Mouse (Mus musculus): ENCODE measurements around the gene Dennd2a. TPM values are rescaled to one million over a fixed set of nuclear protein-coding genes. Genes with fewer than 3 reads are reported as not detected.
A peak's percentile ranks its signal among the peaks of the same experiment; 100 is the strongest.

Gene Dennd2a
- polyA plus RNA-seq, 1 experiment = not detected

GRCm38 (mm10) chr6:39472837-39473236 lies 84.8 kb downstream of the Dennd2a start:
- TF ChIP-seq CTCF (IDR thresholded peaks at IDR 0.05; ENCODE audit: insufficient read depth, low read depth, low read length) (no peak), POLR2A (IDR thresholded peaks at IDR 0.05; ENCODE audit: insufficient read depth, low read depth, low read length) (no peak)
- Histone ChIP-seq H3K4me3 (ENCODE audit: insufficient read depth, low read depth, low read length) (no peak overlapping the region), H3K4me1 (ENCODE audit: control insufficient read depth, insufficient read depth, low read length) (peaks cover 29% of the 10 kb centered on the region), H3K27ac (ENCODE audit: insufficient read depth, low read depth, low read length) (no peak overlapping the region; the same call in 1 of the 2 replicates)
- 57% methylated on average over 5 of the region's 5 CpGs for WGBS

DNA sequence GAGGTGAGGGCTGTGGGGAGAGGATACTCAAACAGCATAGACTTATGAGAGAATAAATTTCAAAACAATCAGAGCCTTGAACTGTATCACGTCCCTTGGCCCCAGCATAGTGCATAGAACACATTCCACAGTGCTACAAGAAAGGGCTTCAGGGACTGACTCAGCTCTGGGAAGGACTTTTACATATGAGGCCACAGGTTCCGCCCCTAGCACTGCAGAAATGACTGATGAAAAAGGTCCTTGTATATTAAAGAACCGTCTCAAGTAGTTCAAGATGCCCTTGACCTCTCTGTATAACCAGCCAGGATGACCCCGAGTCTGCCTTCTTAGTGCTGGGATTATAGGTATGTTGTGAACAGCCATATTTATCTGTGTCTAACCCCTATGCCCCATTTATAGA lies 85.4 kb downstream of the Dennd2a start:
- Histone ChIP-seq H3K4me1 (ENCODE audit: control insufficient read depth, insufficient read depth, low read length) (peaks cover 27% of the 10 kb centered on the region), H3K4me3 (ENCODE audit: insufficient read depth, low read depth, low read length) (no peak overlapping the region), H3K27ac (ENCODE audit: insufficient read depth, low read depth, low read length) (no peak overlapping the region)
- whole genome bisulfite sequencing = 84% methylated on average over 4 of the region's 4 CpGs
- TF ChIP-seq CTCF (IDR thresholded peaks at IDR 0.05; ENCODE audit: insufficient read depth, low read depth, low read length) (no peak), POLR2A (IDR thresholded peaks at IDR 0.05; ENCODE audit: insufficient read depth, low read depth, low read length) (no peak)

- Histone ChIP-seq H3K4me3 (ENCODE audit: insufficient read depth, low read depth, low read length) (no peak overlapping the region), H3K27ac (ENCODE audit: insufficient read depth, low read depth, low read length) (no peak overlapping the region), H3K4me1 (ENCODE audit: control insufficient read depth, insufficient read depth, low read length) (peaks cover 25% of the 10 kb centered on the region)
- WGBS = 79% methylated on average over 14 of the region's 14 CpGs
- no peak for TF ChIP-seq POLR2A (IDR thresholded peaks at IDR 0.05; ENCODE audit: insufficient read depth, low read depth, low read length)
Measured at GRCm38 (mm10) chr6:39470076-39470475, 87.6 kb downstream of the Dennd2a start.

DNA sequence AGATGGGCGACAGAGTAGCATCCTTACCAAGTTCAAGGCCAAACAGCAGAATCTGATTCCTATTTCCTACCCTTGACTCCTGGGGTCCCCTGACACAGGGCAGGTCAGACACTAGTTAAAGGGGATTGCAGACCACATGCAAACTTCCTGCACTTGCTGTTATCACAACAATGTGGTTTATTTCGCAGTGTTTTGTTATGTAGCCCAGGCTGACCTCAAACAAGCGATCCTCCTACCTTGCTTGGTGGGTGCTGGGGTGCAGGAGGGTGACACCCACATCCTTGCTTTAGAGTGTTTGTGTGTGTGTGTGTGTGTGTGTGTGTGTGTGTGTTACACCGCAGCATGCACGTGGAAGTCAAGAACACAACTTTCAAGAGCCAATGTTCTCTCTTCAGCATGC lies 88.2 kb downstream of the Dennd2a start:
- no peak overlapping the region for H3K27ac ChIP-seq (ENCODE audit: insufficient read depth, low read depth, low read length)
- TF ChIP-seq CTCF (IDR thresholded peaks at IDR 0.05; ENCODE audit: insufficient read depth, low read depth, low read length) (no peak), POLR2A (IDR thresholded peaks at IDR 0.05; ENCODE audit: insufficient read depth, low read depth, low read length) (no peak)
- 84% methylated on average over 5 of the region's 5 CpGs for WGBS
- H3K4me3 ChIP-seq (ENCODE audit: insufficient read depth, low read depth, low read length) = no peak overlapping the region
- peaks cover 19% of the 10 kb centered on the region for H3K4me1 ChIP-seq (ENCODE audit: control insufficient read depth, insufficient read depth, low read length)

GRCm38 (mm10) chr6:39462621-39463538 lies 94.8 kb downstream of the Dennd2a start:
- no peak overlapping the region for H3K27ac ChIP-seq (ENCODE audit: insufficient read depth, low read depth, low read length)
- TF ChIP-seq POLR2A (IDR thresholded peaks at IDR 0.05; ENCODE audit: insufficient read depth, low read depth, low read length) (no peak), CTCF (IDR thresholded peaks at IDR 0.05; ENCODE audit: insufficient read depth, low read depth, low read length) (peak; percentile 38; the same call in 1 of the 2 replicates)
- no peak overlapping the region for H3K4me3 ChIP-seq (ENCODE audit: insufficient read depth, low read depth, low read length)
- peaks cover 4% of the 10 kb centered on the region for H3K4me1 ChIP-seq (ENCODE audit: control insufficient read depth, insufficient read depth, low read length)
- 45% methylated on average over 16 of the region's 16 CpGs for whole genome bisulfite sequencing

GRCm38 (mm10) chr6:39460040-39460439 lies 97.6 kb downstream of the Dennd2a start:
- Histone ChIP-seq H3K4me1 (ENCODE audit: control insufficient read depth, insufficient read depth, low read length) (peaks cover 4% of the 10 kb centered on the region), H3K4me3 (ENCODE audit: insufficient read depth, low read depth, low read length) (no peak overlapping the region), H3K27ac (ENCODE audit: insufficient read depth, low read depth, low read length) (no peak overlapping the region)
- TF ChIP-seq POLR2A (IDR thresholded peaks at IDR 0.05; ENCODE audit: insufficient read depth, low read depth, low read length) = no peak
- TF ChIP-seq CTCF (IDR thresholded peaks at IDR 0.05; ENCODE audit: insufficient read depth, low read depth, low read length) = no peak
- 93% methylated on average over 11 of the region's 11 CpGs for WGBS

DNA sequence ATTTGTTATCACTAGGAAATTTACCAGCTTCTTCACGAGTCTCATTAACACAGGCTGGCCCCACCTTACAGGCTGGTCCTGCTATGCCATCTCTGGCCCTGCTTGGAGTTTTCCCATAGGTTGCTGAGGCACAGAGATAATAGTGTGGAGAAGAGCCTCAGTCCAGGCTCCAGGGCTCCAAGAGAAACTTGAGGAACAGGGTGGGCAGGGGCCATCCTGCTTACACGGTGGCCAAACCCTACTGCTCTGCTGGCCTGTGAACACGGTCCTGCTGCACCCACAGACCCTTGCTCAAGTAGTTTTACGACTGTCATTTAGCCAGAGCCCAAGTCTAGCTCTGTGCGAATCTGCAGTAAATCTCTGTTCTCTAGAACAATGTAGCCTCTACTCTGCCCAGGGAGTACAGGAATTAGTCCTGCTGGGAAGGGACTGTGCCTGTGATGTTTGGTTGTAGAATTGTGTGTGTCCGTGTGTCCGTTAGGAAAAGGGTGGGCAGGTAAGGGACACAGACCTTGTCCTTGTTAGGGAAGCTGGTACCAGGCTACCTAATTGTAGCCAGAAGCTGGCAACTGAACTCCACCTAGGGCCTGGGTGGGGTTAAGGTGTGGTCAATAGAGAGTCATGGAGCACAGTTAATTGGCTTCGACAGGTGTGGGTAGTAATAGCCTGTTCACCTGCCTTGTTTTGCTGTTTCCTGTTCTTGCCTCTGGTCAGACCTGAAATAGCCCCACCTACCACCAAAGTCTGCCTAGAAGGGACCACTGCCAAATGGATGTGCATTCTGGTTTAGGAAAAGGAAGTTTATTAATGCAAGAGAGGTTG lies 102.1 kb downstream of the Dennd2a start:
- H3K4me1 ChIP-seq (ENCODE audit: control insufficient read depth, insufficient read depth, low read length) = no peaks in the 10 kb centered on the region
- WGBS = 79% methylated on average over 8 of the region's 8 CpGs
- no peak for TF ChIP-seq POLR2A (IDR thresholded peaks at IDR 0.05; ENCODE audit: insufficient read depth, low read depth, low read length)
- H3K4me3 ChIP-seq (ENCODE audit: insufficient read depth, low read depth, low read length) = no peak overlapping the region
- H3K27ac ChIP-seq (ENCODE audit: insufficient read depth, low read depth, low read length) = no peak overlapping the region

GRCm38 (mm10) chr6:39454616-39455015 lies 103.1 kb downstream of the Dennd2a start:
- Histone ChIP-seq H3K27ac (ENCODE audit: insufficient read depth, low read depth, low read length) (no peak overlapping the region), H3K4me3 (ENCODE audit: insufficient read depth, low read depth, low read length) (no peak overlapping the region), H3K4me1 (ENCODE audit: control insufficient read depth, insufficient read depth, low read length) (no peaks in the 10 kb centered on the region)
- TF ChIP-seq CTCF (IDR thresholded peaks at IDR 0.05; ENCODE audit: insufficient read depth, low read depth, low read length) (no peak), POLR2A (IDR thresholded peaks at IDR 0.05; ENCODE audit: insufficient read depth, low read depth, low read length) (no peak)
- WGBS = 68% methylated on average over 2 of the region's 2 CpGs

DNA sequence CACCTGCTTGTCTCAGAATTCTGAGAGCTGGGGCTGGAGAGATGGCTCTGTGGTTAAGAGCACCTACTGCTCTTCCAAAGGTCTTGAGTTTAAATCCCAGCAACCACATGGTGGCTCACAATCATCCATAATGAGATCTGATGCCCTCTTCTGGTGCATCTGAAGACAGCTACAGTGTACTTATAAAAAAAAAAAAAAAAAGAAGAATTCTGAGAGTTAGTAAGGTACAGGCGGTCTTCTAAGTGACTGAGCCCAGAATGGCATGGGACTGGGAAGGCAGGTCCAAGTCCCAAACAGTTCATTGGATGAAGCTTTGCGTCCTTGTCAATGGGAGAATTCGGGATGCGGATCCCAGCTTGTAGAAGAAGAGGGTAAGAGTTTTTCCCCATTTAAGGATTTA lies 104.1 kb downstream of the Dennd2a start:
- no peak overlapping the region for H3K4me3 ChIP-seq (ENCODE audit: insufficient read depth, low read depth, low read length)
- no peak overlapping the region for H3K27ac ChIP-seq (ENCODE audit: insufficient read depth, low read depth, low read length)
- 97% methylated on average over 4 of the region's 4 CpGs for WGBS
- TF ChIP-seq POLR2A (IDR thresholded peaks at IDR 0.05; ENCODE audit: insufficient read depth, low read depth, low read length) (no peak), CTCF (IDR thresholded peaks at IDR 0.05; ENCODE audit: insufficient read depth, low read depth, low read length) (no peak)
- H3K4me1 ChIP-seq (ENCODE audit: control insufficient read depth, insufficient read depth, low read length) = no peaks in the 10 kb centered on the region
